Mouse (Mus musculus): ENCODE results near the gene Tle2. TPM values are rescaled to one million over a fixed set of nuclear protein-coding genes. Genes with fewer than 3 reads are reported as not detected.

Gene Tle2
- polyA plus RNA-seq, 1 experiment from 2014 or later, result 3.0 TPM

GRCm38 (mm10) chr10:81636338-81636737 is 62.0 kb downstream of the Tle2 start:
- no peak overlapping the region for H3K27ac ChIP-seq (ENCODE audit: low read depth, low read length)
- no peaks in the 10 kb centered on the region; the same call in 1 of the 2 replicates for H3K36me3 ChIP-seq (ENCODE audit: control insufficient read depth, insufficient read depth)
- H3K4me1 ChIP-seq (replicated peaks; ENCODE audit: control insufficient read depth, insufficient read depth, low read length), result no peaks in the 10 kb centered on the region
- no peak overlapping the region for H3K4me2 ChIP-seq (replicated peaks; ENCODE audit: low read depth)
- H3K9me3 ChIP-seq (ENCODE audit: control insufficient read depth), result no peaks in the 10 kb centered on the region
- no peak for ATAC-seq
- WGBS, result 18% methylated on average over 8 of the region's 8 CpGs
- H3K4me3 ChIP-seq (ENCODE audit: low read depth, low read length), result no peak overlapping the region
- H3K9ac ChIP-seq (ENCODE audit: low read depth, low read length), result no peak overlapping the region
- no peaks in the 10 kb centered on the region for H3K27me3 ChIP-seq (replicated peaks; ENCODE audit: control insufficient read depth, insufficient read depth, low read length)
- no peak for TF ChIP-seq CTCF (IDR thresholded peaks at IDR 0.05; ENCODE audit: low read depth)

- Histone ChIP-seq H3K36me3 (ENCODE audit: control insufficient read depth, insufficient read depth) (no peaks in the 10 kb centered on the region; the same call in 1 of the 2 replicates), H3K9me3 (ENCODE audit: control insufficient read depth) (no peaks in the 10 kb centered on the region), H3K4me1 (replicated peaks; ENCODE audit: control insufficient read depth, insufficient read depth, low read length) (0 out of 2 replicates have a peak, but pooled peaks cover 4% of the 10 kb centered on the region), H3K27ac (ENCODE audit: low read depth, low read length) (no peak overlapping the region), H3K27me3 (replicated peaks; ENCODE audit: control insufficient read depth, insufficient read depth, low read length) (no peaks in the 10 kb centered on the region), H3K4me3 (ENCODE audit: low read depth, low read length) (no peak overlapping the region), H3K4me2 (replicated peaks; ENCODE audit: low read depth) (no peak overlapping the region), H3K9ac (ENCODE audit: low read depth, low read length) (no peak overlapping the region)
- 71% methylated on average over 6 of the region's 6 CpGs for WGBS
- TF ChIP-seq CTCF (IDR thresholded peaks at IDR 0.05; ENCODE audit: low read depth), result no peak
- ATAC-seq, result no peak
These were observed 63.7 kb downstream of the Tle2 start for GRCm38 (mm10) chr10:81638101-81638500.

Other genes with a start within 250 kb of the Tle2 start
- 9.8 and 10.7 TPM in 2 replicates for gene Tbxa2r, start 245.8 kb upstream of the Tle2 start, polyA plus RNA-seq (2015; fragmentation: Nextera tagmentation; extraction: Ambion mirVana)
- 0.04 and 0.08 TPM in 2 replicates for gene Gipc3, start 231.3 kb upstream of the Tle2 start, polyA plus RNA-seq (2015; fragmentation: Nextera tagmentation; extraction: Ambion mirVana)
- 99.8 and 111 TPM in 2 replicates for gene Hmg20b, start 224.1 kb upstream of the Tle2 start, polyA plus RNA-seq (2015; fragmentation: Nextera tagmentation; extraction: Ambion mirVana)
- 29.6 and 32.8 TPM in 2 replicates for gene Mfsd12, start 217.1 kb upstream of the Tle2 start, polyA plus RNA-seq (2015; fragmentation: Nextera tagmentation; extraction: Ambion mirVana)
- 0.85 and 1.5 TPM in 2 replicates for gene 4930404N11Rik, start 208.7 kb upstream of the Tle2 start, polyA plus RNA-seq (2015; fragmentation: Nextera tagmentation; extraction: Ambion mirVana)
- gene Fzr1, start 196.0 kb upstream of the Tle2 start, polyA plus RNA-seq (2015; fragmentation: Nextera tagmentation; extraction: Ambion mirVana), result 40.8 and 45.2 TPM in 2 replicates
- 54.0 and 59.4 TPM in 2 replicates for gene Dohh, start 190.1 kb upstream of the Tle2 start, polyA plus RNA-seq (2015; fragmentation: Nextera tagmentation; extraction: Ambion mirVana)
- gene Gm48551, start 190.1 kb upstream of the Tle2 start, polyA plus RNA-seq (2015; fragmentation: Nextera tagmentation; extraction: Ambion mirVana), result 0.76 and 1.1 TPM in 2 replicates
- gene Gm48552, start 185.6 kb upstream of the Tle2 start, polyA plus RNA-seq (2015; fragmentation: Nextera tagmentation; extraction: Ambion mirVana), result 0.31 TPM in 1 of 2 replicates, not detected in the other
- 1,233 and 1,333 TPM in 2 replicates for gene Smim24, start 181.5 kb upstream of the Tle2 start, polyA plus RNA-seq (2015; fragmentation: Nextera tagmentation; extraction: Ambion mirVana)
- gene Nfic, start 118.9 kb upstream of the Tle2 start, polyA plus RNA-seq (2015; fragmentation: Nextera tagmentation; extraction: Ambion mirVana), result 29.2 and 35.1 TPM in 2 replicates
- gene Celf5, start 91.9 kb upstream of the Tle2 start, polyA plus RNA-seq (2015; fragmentation: Nextera tagmentation; extraction: Ambion mirVana), result 0.76 and 1.0 TPM in 2 replicates
- gene Ncln, start 78.2 kb upstream of the Tle2 start, polyA plus RNA-seq (2015; fragmentation: Nextera tagmentation; extraction: Ambion mirVana), result 58.6 and 61.1 TPM in 2 replicates
- 0.50 and 0.74 TPM in 2 replicates for gene S1pr4, start 74.4 kb upstream of the Tle2 start, polyA plus RNA-seq (2015; fragmentation: Nextera tagmentation; extraction: Ambion mirVana)
- gene Gna15, start 50.3 kb upstream of the Tle2 start, polyA plus RNA-seq (2015; fragmentation: Nextera tagmentation; extraction: Ambion mirVana), result 0.64 and 0.78 TPM in 2 replicates
- gene Gna11, start 29.4 kb upstream of the Tle2 start, polyA plus RNA-seq (2015; fragmentation: Nextera tagmentation; extraction: Ambion mirVana), result 188 and 195 TPM in 2 replicates
- gene Aes, start 15.1 kb upstream of the Tle2 start, polyA plus RNA-seq (2015; fragmentation: Nextera tagmentation; extraction: Ambion mirVana), result 528 and 536 TPM in 2 replicates
- gene Tle6, start 26.5 kb downstream of the Tle2 start, polyA plus RNA-seq (2015; fragmentation: Nextera tagmentation; extraction: Ambion mirVana), result 3.9 and 4.2 TPM in 2 replicates
- gene BC025920, start 31.7 kb downstream of the Tle2 start, polyA plus RNA-seq (2015; fragmentation: Nextera tagmentation; extraction: Ambion mirVana), result 0.18 and 0.20 TPM in 2 replicates
- 13.5 and 13.9 TPM in 2 replicates for gene Sirt6, start 53.2 kb downstream of the Tle2 start, polyA plus RNA-seq (2015; fragmentation: Nextera tagmentation; extraction: Ambion mirVana)
- 3.5 and 4.2 TPM in 2 replicates for gene Ankrd24, start 54.0 kb downstream of the Tle2 start, polyA plus RNA-seq (2015; fragmentation: Nextera tagmentation; extraction: Ambion mirVana)
- 1.6 TPM in 2 replicates for gene Gm10778, start 74.5 kb downstream of the Tle2 start, polyA plus RNA-seq (2015; fragmentation: Nextera tagmentation; extraction: Ambion mirVana)
- 4.4 and 7.8 TPM in 2 replicates for gene Zfp433, start 130.3 kb downstream of the Tle2 start, polyA plus RNA-seq (2015; fragmentation: Nextera tagmentation; extraction: Ambion mirVana)
- 1.0 and 1.4 TPM in 2 replicates for gene Gm3055, start 196.6 kb downstream of the Tle2 start, polyA plus RNA-seq (2015; fragmentation: Nextera tagmentation; extraction: Ambion mirVana)
- gene Gm4767, start 237.6 kb downstream of the Tle2 start, polyA plus RNA-seq (2015; fragmentation: Nextera tagmentation; extraction: Ambion mirVana), result 1.3 and 1.4 TPM in 2 replicates

Data from intestine, postnatal 0 days (tissue).